Mouse (Mus musculus): ENCODE data around the gene Zfp773. TPM values are rescaled to one million over a fixed set of nuclear protein-coding genes. Genes with fewer than 3 reads are reported as not detected.

Zfp773 gene
- under 1 TPM in 1 of 2 experiments, not detected in 1; 0.35 TPM for polyA plus RNA-seq (2012; fragmentation: generic; extraction: Trizol)

DNA sequence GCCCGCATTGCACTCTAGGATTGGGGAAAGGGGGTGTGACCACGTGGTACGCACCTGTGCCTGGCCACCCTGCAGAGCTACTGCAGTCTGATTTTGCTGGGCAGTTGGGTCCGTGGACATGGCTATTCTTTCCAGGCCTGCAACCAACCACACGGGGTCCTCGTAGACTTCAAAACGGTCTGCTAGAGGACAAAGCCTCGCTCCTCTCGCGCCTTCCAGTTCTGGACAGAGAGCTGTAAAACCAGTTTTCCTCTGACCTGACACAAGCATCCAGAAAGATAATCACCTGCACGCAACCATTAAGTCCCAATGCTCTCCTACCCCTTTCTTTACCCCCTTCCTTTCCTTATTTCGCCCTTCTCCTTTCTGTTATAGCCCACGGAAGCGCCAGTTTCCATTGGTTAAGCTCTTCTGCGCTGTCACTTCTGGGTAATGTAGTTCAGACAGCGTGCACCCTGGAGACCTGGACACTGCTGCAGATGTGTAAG lies at the start of gene Zfp773:
TSS of gene Zfp773 (minus strand) at position 377 of the 488 bp plus-strand sequence.

GRCm38 (mm10) chr7:7171227-7172147 lies 34.9 kb upstream of the Zfp773 start, which contains the start of gene Zfp418:
Gene Zfp418 (plus strand): TSS chr7:7171330.

GRCm38 (mm10) chr7:7120921-7121601 lies 15.5 kb downstream of the Zfp773 start, which contains the start of gene Zfp954:
Gene Zfp954 (minus strand): TSS chr7:7121488.

Other genes with a start within 250 kb of the Zfp773 start
- gene Aurkc, start 141.5 kb downstream of the Zfp773 start, polyA plus RNA-seq (2012; fragmentation: generic; extraction: Trizol) = not detected
- 1 to 10 TPM; 4.8 to 10.0 TPM for gene Zfp954, start 15.3 kb downstream of the Zfp773 start, polyA plus RNA-seq (2012; fragmentation: generic; extraction: Trizol)
- gene Zfp418, start 34.6 kb upstream of the Zfp773 start, polyA plus RNA-seq (2012; fragmentation: generic; extraction: Trizol) = under 1 TPM; 0.05 to 0.86 TPM
- gene Zfp772, start 73.2 kb upstream of the Zfp773 start, polyA plus RNA-seq (2012; fragmentation: generic; extraction: Trizol) = 1 to 10 TPM in 1 of 2 experiments, under 1 TPM in 1; 0.28 to 1.7 TPM
- not detected for gene Vmn2r29, start 110.6 kb upstream of the Zfp773 start, polyA plus RNA-seq (2012; fragmentation: generic; extraction: Trizol)
- gene Gm45844, start 141.5 kb upstream of the Zfp773 start, polyA plus RNA-seq (2012; fragmentation: generic; extraction: Trizol) = under 1 TPM; 0.07 to 0.34 TPM
- 10 to 100 TPM in 1 of 2 experiments, 1 to 10 TPM in 1; 1.8 to 12.5 TPM for gene Clcn4, start 164.1 kb upstream of the Zfp773 start, polyA plus RNA-seq (2012; fragmentation: generic; extraction: Trizol)
- gene Vmn2r30, start 200.9 kb upstream of the Zfp773 start, polyA plus RNA-seq (2012; fragmentation: generic; extraction: Trizol) = not detected
- gene Gm45783, start 237.8 kb upstream of the Zfp773 start, polyA plus RNA-seq (2012; fragmentation: generic; extraction: Trizol) = not detected